Mouse (Mus musculus): ENCODE results near the gene Mroh3.

GRCm38 (mm10) chr1:136227870-136228269, 15.2 kb upstream of the Mroh3 start:
- no peak for TF ChIP-seq CTCF (IDR thresholded peaks at IDR 0.05; ENCODE audit: control insufficient read depth, insufficient read depth, low read length)
- TF ChIP-seq POLR2A (IDR thresholded peaks at IDR 0.05; ENCODE audit: borderline replicate concordance, control insufficient read depth, low read depth, low read length) = no peak

Measured in bone marrow, adult 2 months (tissue).